Mouse (Mus musculus): Measurements from ENCODE around the gene Kri1. TPM values are rescaled to one million over a fixed set of nuclear protein-coding genes. Genes with fewer than 3 reads are reported as not detected.

Kri1 gene
- polyA plus RNA-seq, 1 experiment from 2014 or later, result 18.3 TPM

GRCm38 (mm10) chr9:21319503-21319902, 31.7 kb upstream of the Kri1 start:
- Histone ChIP-seq H3K9ac (ENCODE audit: low read depth, low read length) (no peak overlapping the region), H3K4me2 (ENCODE audit: low read length) (no peak overlapping the region), H3K4me1 (ENCODE audit: control insufficient read depth, insufficient read depth, low read length) (peaks cover 13% of the 10 kb centered on the region), H3K27me3 (ENCODE audit: control insufficient read depth, insufficient read depth, low read depth, low read length) (no peaks in the 10 kb centered on the region), H3K4me3 (ENCODE audit: low read depth, low read length) (no peak overlapping the region), H3K9me3 (replicated peaks; ENCODE audit: control insufficient read depth, low read length, poor library complexity, severe bottlenecking) (no peaks in the 10 kb centered on the region), H3K36me3 (ENCODE audit: control insufficient read depth, insufficient read depth, low read length) (no peaks in the 10 kb centered on the region), H3K27ac (ENCODE audit: low read length) (no peak overlapping the region)
- WGBS, result 91% methylated on average over 4 of the region's 4 CpGs
- no peak for ATAC-seq

- WGBS, result 89% methylated on average over 6 of the region's 6 CpGs
- no peaks in the 10 kb centered on the region for H3K36me3 ChIP-seq (ENCODE audit: control insufficient read depth, insufficient read depth, low read length)
- H3K9ac ChIP-seq (ENCODE audit: low read depth, low read length), result no peak overlapping the region
- H3K4me1 ChIP-seq (ENCODE audit: control insufficient read depth, insufficient read depth, low read length), result peaks cover 13% of the 10 kb centered on the region
- H3K27ac ChIP-seq (ENCODE audit: low read length), result no peak overlapping the region
- H3K9me3 ChIP-seq (replicated peaks; ENCODE audit: control insufficient read depth, low read length, poor library complexity, severe bottlenecking), result no peaks in the 10 kb centered on the region
- H3K4me2 ChIP-seq (ENCODE audit: low read length), result no peak overlapping the region
- no peak for ATAC-seq
- no peaks in the 10 kb centered on the region for H3K27me3 ChIP-seq (ENCODE audit: control insufficient read depth, insufficient read depth, low read depth, low read length)
- H3K4me3 ChIP-seq (ENCODE audit: low read depth, low read length), result no peak overlapping the region
These were observed 31.0 kb upstream of the Kri1 start for GRCm38 (mm10) chr9:21318792-21319191.

- H3K27me3 ChIP-seq (ENCODE audit: control insufficient read depth, insufficient read depth, low read depth, low read length), result peaks cover 8% of the 10 kb centered on the region
- 79% methylated on average over 7 of the region's 7 CpGs for WGBS
These were observed 28.9 kb upstream of the Kri1 start for GRCm38 (mm10) chr9:21316696-21317095.

GRCm38 (mm10) chr9:21315421-21315820, 27.7 kb upstream of the Kri1 start:
- Histone ChIP-seq H3K9ac (ENCODE audit: low read depth, low read length) (no peak overlapping the region), H3K9me3 (replicated peaks; ENCODE audit: control insufficient read depth, low read length, poor library complexity, severe bottlenecking) (no peaks in the 10 kb centered on the region), H3K4me3 (ENCODE audit: low read depth, low read length) (no peak overlapping the region), H3K27me3 (ENCODE audit: control insufficient read depth, insufficient read depth, low read depth, low read length) (peaks cover 12% of the 10 kb centered on the region), H3K36me3 (ENCODE audit: control insufficient read depth, insufficient read depth, low read length) (no peaks in the 10 kb centered on the region), H3K27ac (ENCODE audit: low read length) (no peak overlapping the region), H3K4me2 (ENCODE audit: low read length) (no peak overlapping the region), H3K4me1 (ENCODE audit: control insufficient read depth, insufficient read depth, low read length) (no peaks in the 10 kb centered on the region)
- ATAC-seq, result no peak
- WGBS, result 53% methylated on average over 4 of the region's 5 CpGs

More at GRCm38 (mm10) chr9:21316696-21317095, 28.9 kb upstream of the Kri1 start:
- Histone ChIP-seq H3K36me3 (ENCODE audit: control insufficient read depth, insufficient read depth, low read length) (no peaks in the 10 kb centered on the region), H3K4me2 (ENCODE audit: low read length) (no peak overlapping the region), H3K9me3 (replicated peaks; ENCODE audit: control insufficient read depth, low read length, poor library complexity, severe bottlenecking) (no peaks in the 10 kb centered on the region), H3K9ac (ENCODE audit: low read depth, low read length) (no peak overlapping the region), H3K4me1 (ENCODE audit: control insufficient read depth, insufficient read depth, low read length) (peaks cover 5% of the 10 kb centered on the region), H3K4me3 (ENCODE audit: low read depth, low read length) (no peak overlapping the region), H3K27ac (ENCODE audit: low read length) (no peak overlapping the region)
- ATAC-seq, result no peak

GRCm38 (mm10) chr9:21314367-21315140, 26.8 kb upstream of the Kri1 start:
- Histone ChIP-seq H3K36me3 (ENCODE audit: control insufficient read depth, insufficient read depth, low read length) (no peaks in the 10 kb centered on the region), H3K9ac (ENCODE audit: low read depth, low read length) (no peak overlapping the region), H3K4me2 (ENCODE audit: low read length) (no peak overlapping the region), H3K4me3 (ENCODE audit: low read depth, low read length) (no peak overlapping the region), H3K27me3 (ENCODE audit: control insufficient read depth, insufficient read depth, low read depth, low read length) (peaks cover 14% of the 10 kb centered on the region), H3K4me1 (ENCODE audit: control insufficient read depth, insufficient read depth, low read length) (no peaks in the 10 kb centered on the region), H3K27ac (ENCODE audit: low read length) (no peak overlapping the region), H3K9me3 (replicated peaks; ENCODE audit: control insufficient read depth, low read length, poor library complexity, severe bottlenecking) (no peaks in the 10 kb centered on the region)
- ATAC-seq, result no peak
- WGBS, result 94% methylated on average over 9 of the region's 9 CpGs

- WGBS, result 8% methylated on average over 11 of the region's 11 CpGs
- H3K4me3 ChIP-seq (ENCODE audit: low read depth, low read length), result no peak overlapping the region
- peaks cover 14% of the 10 kb centered on the region for H3K27me3 ChIP-seq (ENCODE audit: control insufficient read depth, insufficient read depth, low read depth, low read length)
- ATAC-seq, result 0 out of 2 replicates have a peak, but pooled peaks have one; percentile 61
- H3K9ac ChIP-seq (ENCODE audit: low read depth, low read length), result no peak overlapping the region
- H3K9me3 ChIP-seq (replicated peaks; ENCODE audit: control insufficient read depth, low read length, poor library complexity, severe bottlenecking), result no peaks in the 10 kb centered on the region
- no peak overlapping the region for H3K27ac ChIP-seq (ENCODE audit: low read length)
- H3K4me2 ChIP-seq (ENCODE audit: low read length), result no peak overlapping the region
- no peaks in the 10 kb centered on the region for H3K36me3 ChIP-seq (ENCODE audit: control insufficient read depth, insufficient read depth, low read length)
- H3K4me1 ChIP-seq (ENCODE audit: control insufficient read depth, insufficient read depth, low read length), result no peaks in the 10 kb centered on the region
These were observed 25.6 kb upstream of the Kri1 start for GRCm38 (mm10) chr9:21313394-21313793.

GRCm38 (mm10) chr9:21312134-21312533, 24.4 kb upstream of the Kri1 start, which contains the start of gene Ap1m2:
TSS of gene Ap1m2 (minus strand) at chr9:21312337.
- H3K27me3 ChIP-seq (ENCODE audit: control insufficient read depth, insufficient read depth, low read depth, low read length), result peaks cover 14% of the 10 kb centered on the region
- H3K4me1 ChIP-seq (ENCODE audit: control insufficient read depth, insufficient read depth, low read length), result no peaks in the 10 kb centered on the region
- H3K4me2 ChIP-seq (ENCODE audit: low read length), result peak within 1 kb of the TSS; percentile 47
- no peak for ATAC-seq
- no peaks in the 10 kb centered on the region for H3K36me3 ChIP-seq (ENCODE audit: control insufficient read depth, insufficient read depth, low read length)
- no peaks in the 10 kb centered on the region for H3K9me3 ChIP-seq (replicated peaks; ENCODE audit: control insufficient read depth, low read length, poor library complexity, severe bottlenecking)
- no peak within 1 kb of the TSS for H3K27ac ChIP-seq (ENCODE audit: low read length)
- H3K4me3 ChIP-seq (ENCODE audit: low read depth, low read length), result peak within 1 kb of the TSS; percentile 31
- WGBS, result 12% methylated on average over 34 of the region's 35 CpGs
- peak within 1 kb of the TSS; percentile 43; the same call in 1 of the 2 replicates for H3K9ac ChIP-seq (ENCODE audit: low read depth, low read length)

GRCm38 (mm10) chr9:21311695-21312094, 23.9 kb upstream of the Kri1 start:
- H3K36me3 ChIP-seq (ENCODE audit: control insufficient read depth, insufficient read depth, low read length), result no peaks in the 10 kb centered on the region
- peaks cover 14% of the 10 kb centered on the region for H3K27me3 ChIP-seq (ENCODE audit: control insufficient read depth, insufficient read depth, low read depth, low read length)
- no peak overlapping the region for H3K27ac ChIP-seq (ENCODE audit: low read length)
- WGBS, result 34% methylated on average over 7 of the region's 7 CpGs
- no peak for ATAC-seq
- H3K9me3 ChIP-seq (replicated peaks; ENCODE audit: control insufficient read depth, low read length, poor library complexity, severe bottlenecking), result no peaks in the 10 kb centered on the region
- H3K4me3 ChIP-seq (ENCODE audit: low read depth, low read length), result peak overlapping the region; percentile 31
- no peaks in the 10 kb centered on the region for H3K4me1 ChIP-seq (ENCODE audit: control insufficient read depth, insufficient read depth, low read length)
- peak overlapping the region; percentile 43; the same call in 1 of the 2 replicates for H3K9ac ChIP-seq (ENCODE audit: low read depth, low read length)
- peak overlapping the region; percentile 47 for H3K4me2 ChIP-seq (ENCODE audit: low read length)

- no peaks in the 10 kb centered on the region for H3K36me3 ChIP-seq (ENCODE audit: control insufficient read depth, insufficient read depth, low read length)
- no peaks in the 10 kb centered on the region for H3K9me3 ChIP-seq (replicated peaks; ENCODE audit: control insufficient read depth, low read length, poor library complexity, severe bottlenecking)
- ATAC-seq, result no peak
- H3K4me2 ChIP-seq (ENCODE audit: low read length), result no peak overlapping the region
- no peak overlapping the region for H3K9ac ChIP-seq (ENCODE audit: low read depth, low read length)
- peaks cover 14% of the 10 kb centered on the region for H3K27me3 ChIP-seq (ENCODE audit: control insufficient read depth, insufficient read depth, low read depth, low read length)
- H3K4me3 ChIP-seq (ENCODE audit: low read depth, low read length), result no peak overlapping the region
- H3K4me1 ChIP-seq (ENCODE audit: control insufficient read depth, insufficient read depth, low read length), result no peaks in the 10 kb centered on the region
- no peak overlapping the region for H3K27ac ChIP-seq (ENCODE audit: low read length)
- WGBS, result 70% methylated on average over 15 of the region's 15 CpGs
These were observed 21.5 kb upstream of the Kri1 start for GRCm38 (mm10) chr9:21309150-21309741.

Data from midbrain, embryonic 16.5 days (tissue).